22 mouse cellular contexts compared by ENCODE assay signal in the genomic region with DNA sequence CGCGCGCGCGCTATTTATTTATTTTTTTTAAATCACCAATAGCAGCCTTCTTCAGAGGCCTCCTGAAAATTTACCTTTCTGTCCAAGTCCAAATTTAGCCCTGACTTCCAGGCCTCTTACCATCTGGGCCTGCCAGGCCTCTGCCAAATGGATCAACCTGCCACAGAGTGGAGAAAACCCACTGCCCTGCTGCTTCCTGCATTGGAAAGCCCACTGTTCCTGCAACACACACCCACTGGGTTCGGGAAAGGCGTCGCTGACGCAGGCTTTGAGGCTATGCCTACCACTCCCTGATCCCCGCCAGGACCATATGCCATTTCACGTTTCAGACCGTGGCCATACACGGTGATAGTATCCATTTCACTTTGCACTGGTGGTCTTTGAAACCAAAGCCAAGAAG. TPM values are rescaled to one million over a fixed set of nuclear protein-coding genes. Genes with fewer than 3 reads are reported as not detected.
DNase-seq lines count a peak whose midpoint lies in the region; ATAC-seq and TF ChIP-seq lines count a peak whose summit lies in the region.
"Had no signal": no experiment of that assay in that cellular context is flagged by ENCODE, and none has a peak within 500 bp of the region (broad histone marks: within the 10 kb centered on the region; RNA-seq: fewer than 3 reads in every experiment).

No protein-coding gene starts in this region.

- no peaks in the 10 kb centered on the region for H3K9me3 ChIP-seq in hindbrain, embryonic 16.5 days (ENCODE audit: control insufficient read depth, low read length)
- H3K9me3 ChIP-seq in hindbrain, embryonic 11.5 days (ENCODE audit: control insufficient read depth, low read length) = no peaks in the 10 kb centered on the region
- no peaks in the 10 kb centered on the region for H3K9me3 ChIP-seq in liver, embryonic 12.5 days (replicated peaks)
- no peaks in the 10 kb centered on the region for H3K9me3 ChIP-seq in liver, postnatal 0 days (ENCODE audit: low read length)
- H3K9me3 ChIP-seq in forebrain, embryonic 13.5 days (replicated peaks) = no peaks in the 10 kb centered on the region
- H3K9me3 ChIP-seq: embryonic facial prominence, embryonic 15.5 days; forebrain, embryonic 10.5 days; heart, embryonic 15.5 days; hindbrain, embryonic 10.5 days; limb, embryonic 10.5 days; neural tube, embryonic 15.5 days had no signal

- H3K4me3 ChIP-seq in hindbrain, embryonic 16.5 days (ENCODE audit: low read length) = no peak overlapping the region
- no peak overlapping the region for H3K4me3 ChIP-seq in hindbrain, embryonic 11.5 days (ENCODE audit: low read depth, low read length)
- H3K4me3 ChIP-seq in liver, embryonic 12.5 days = no peak overlapping the region
- no peak overlapping the region for H3K4me3 ChIP-seq in liver, postnatal 0 days (ENCODE audit: low read depth, low read length)
- H3K4me3 ChIP-seq in forebrain, embryonic 13.5 days = no peak overlapping the region
- H3K4me3 ChIP-seq: embryonic facial prominence, embryonic 15.5 days; forebrain, embryonic 10.5 days; heart, embryonic 15.5 days; hindbrain, embryonic 10.5 days; limb, embryonic 10.5 days; neural tube, embryonic 15.5 days had no signal

- no peak overlapping the region for H3K4me2 ChIP-seq in hindbrain, embryonic 16.5 days (ENCODE audit: low read length)
- no peak overlapping the region for H3K4me2 ChIP-seq in hindbrain, embryonic 11.5 days (replicated peaks; ENCODE audit: low read depth, low read length)
- no peak overlapping the region for H3K4me2 ChIP-seq in liver, embryonic 12.5 days
- H3K4me2 ChIP-seq in liver, postnatal 0 days (ENCODE audit: low read depth, low read length) = no peak overlapping the region
- no peak overlapping the region for H3K4me2 ChIP-seq in forebrain, embryonic 13.5 days
- H3K4me2 ChIP-seq: embryonic facial prominence, embryonic 15.5 days; heart, embryonic 15.5 days; neural tube, embryonic 15.5 days had no signal

- no peak for DNase-seq in hindbrain, embryonic 11.5 days (ENCODE audit: low spot score)
- DNase-seq in liver, postnatal 0 days = no peak
- DNase-seq in cerebellum, postnatal 10 days = peak; percentile 90 to 94
- DNase-seq in retina, postnatal 1 day = no peak
- DNase-seq: adrenal gland, adult 8-10 months; embryo, embryonic 11 days; gastrocnemius, postnatal 10 days; heart, adult 18-20 months; lung, postnatal 14 days; right cerebral cortex, postnatal 4 days had no signal

- 92% methylated on average over 13 of the region's 13 CpGs for whole genome bisulfite sequencing in hindbrain, embryonic 16.5 days
- WGBS in hindbrain, embryonic 11.5 days = 95% methylated on average over 8 of the region's 13 CpGs
- WGBS in liver, embryonic 12.5 days (ENCODE audit: insufficient replicate concordance) = 92% methylated on average over 13 of the region's 13 CpGs
- WGBS in liver, postnatal 0 days (ENCODE audit: insufficient replicate concordance) = 93% methylated on average over 13 of the region's 13 CpGs
- 91% methylated on average over 13 of the region's 13 CpGs for WGBS in forebrain, embryonic 13.5 days

- ATAC-seq in hindbrain, embryonic 16.5 days = peak; percentile 5; the same call in 1 of the 2 replicates
- ATAC-seq in hindbrain, embryonic 11.5 days (ENCODE audit: low FRiP score) = no peak
- no peak for ATAC-seq in liver, embryonic 12.5 days
- no peak for ATAC-seq in liver, postnatal 0 days
- peak; percentile 79 for ATAC-seq in cerebellum, adult (ENCODE audit: insufficient number of reproducible peaks, low FRiP score, low TSS enrichment)
- no peak for ATAC-seq in forebrain, embryonic 13.5 days
- ATAC-seq: intestine, postnatal 0 days had no signal

- no peaks in the 10 kb centered on the region for H3K27me3 ChIP-seq in hindbrain, embryonic 16.5 days (replicated peaks; ENCODE audit: control insufficient read depth, insufficient read depth, low read length)
- H3K27me3 ChIP-seq in hindbrain, embryonic 11.5 days (ENCODE audit: control insufficient read depth, insufficient read depth, low read length) = no peaks in the 10 kb centered on the region
- H3K27me3 ChIP-seq in liver, embryonic 12.5 days (replicated peaks) = no peaks in the 10 kb centered on the region
- no peaks in the 10 kb centered on the region for H3K27me3 ChIP-seq in liver, postnatal 0 days (ENCODE audit: insufficient read depth, low read length)
- H3K27me3 ChIP-seq in forebrain, embryonic 13.5 days = no peaks in the 10 kb centered on the region
- H3K27me3 ChIP-seq: embryonic facial prominence, embryonic 15.5 days; heart, embryonic 15.5 days; neural tube, embryonic 15.5 days had no signal

- no peaks in the 10 kb centered on the region for H3K36me3 ChIP-seq in hindbrain, embryonic 16.5 days (ENCODE audit: control insufficient read depth, insufficient read depth, low read length)
- no peaks in the 10 kb centered on the region for H3K36me3 ChIP-seq in hindbrain, embryonic 11.5 days (ENCODE audit: control insufficient read depth, insufficient read depth, low read length)
- H3K36me3 ChIP-seq in liver, embryonic 12.5 days = no peaks in the 10 kb centered on the region
- no peaks in the 10 kb centered on the region for H3K36me3 ChIP-seq in liver, postnatal 0 days (replicated peaks; ENCODE audit: insufficient read depth, low read length)
- no peaks in the 10 kb centered on the region for H3K36me3 ChIP-seq in forebrain, embryonic 13.5 days (ENCODE audit: poor library complexity, severe bottlenecking)
- H3K36me3 ChIP-seq: embryonic facial prominence, embryonic 15.5 days; forebrain, embryonic 10.5 days; heart, embryonic 15.5 days; hindbrain, embryonic 10.5 days; limb, embryonic 10.5 days; neural tube, embryonic 15.5 days had no signal

- TF ChIP-seq EP300 in liver, postnatal 0 days (IDR thresholded peaks at IDR 0.05; ENCODE audit: low read depth) = no peak

- no peak for TF ChIP-seq CTCF in liver, postnatal 0 days (IDR thresholded peaks at IDR 0.05; ENCODE audit: low read depth)

- peaks cover 2% of the 10 kb centered on the region; the same call in 1 of the 2 replicates for H3K4me1 ChIP-seq in hindbrain, embryonic 16.5 days (ENCODE audit: control insufficient read depth, insufficient read depth, low read depth, low read length)
- no peaks in the 10 kb centered on the region for H3K4me1 ChIP-seq in hindbrain, embryonic 11.5 days (replicated peaks; ENCODE audit: control insufficient read depth, insufficient read depth, low read length)
- H3K4me1 ChIP-seq in liver, embryonic 12.5 days = peaks cover 97% of the 10 kb centered on the region
- H3K4me1 ChIP-seq in liver, postnatal 0 days (ENCODE audit: insufficient read depth) = peaks cover 71% of the 10 kb centered on the region
- peaks cover 8% of the 10 kb centered on the region for H3K4me1 ChIP-seq in forebrain, embryonic 13.5 days

- H3K27ac ChIP-seq in hindbrain, embryonic 16.5 days (ENCODE audit: low read depth, low read length) = no peak overlapping the region
- no peak overlapping the region for H3K27ac ChIP-seq in hindbrain, embryonic 11.5 days (ENCODE audit: low read depth, low read length)
- H3K27ac ChIP-seq in liver, embryonic 12.5 days = peak overlapping the region; percentile 86; the same call in 1 of the 2 replicates
- H3K27ac ChIP-seq in liver, postnatal 0 days (ENCODE audit: low read depth) = no peak overlapping the region
- no peak overlapping the region for H3K27ac ChIP-seq in forebrain, embryonic 13.5 days
- H3K27ac ChIP-seq: embryonic facial prominence, embryonic 15.5 days; forebrain, embryonic 10.5 days; heart, embryonic 15.5 days; kidney, postnatal 0 days; neural tube, embryonic 15.5 days had no signal

- no peak overlapping the region for H3K9ac ChIP-seq in hindbrain, embryonic 16.5 days (ENCODE audit: low read depth, low read length)
- no peak overlapping the region for H3K9ac ChIP-seq in hindbrain, embryonic 11.5 days (ENCODE audit: low read depth, low read length)
- H3K9ac ChIP-seq in liver, embryonic 12.5 days = 0 out of 2 replicates have a peak overlapping the region, but pooled peaks have one; percentile 49
- no peak overlapping the region for H3K9ac ChIP-seq in liver, postnatal 0 days (replicated peaks)
- H3K9ac ChIP-seq in forebrain, embryonic 13.5 days = no peak overlapping the region
- H3K9ac ChIP-seq: embryonic facial prominence, embryonic 15.5 days; heart, embryonic 15.5 days; neural tube, embryonic 15.5 days had no signal

RNA-seq across cellular contexts. Expression of gene Klf13, which starts 53.4 kb away (rescaled TPM):
- 22.1 and 23.9 TPM in 2 replicates for polyA plus RNA-seq in hindbrain, embryonic 16.5 days (2015; fragmentation: Nextera tagmentation; extraction: Ambion mirVana)
- polyA plus RNA-seq in hindbrain, embryonic 11.5 days (2014; fragmentation: Nextera tagmentation; extraction: Ambion mirVana) = 30.4 and 35.4 TPM in 2 replicates
- 17.7 and 20.8 TPM in 2 replicates for polyA plus RNA-seq in liver, embryonic 12.5 days (2016; fragmentation: Nextera tagmentation; extraction: Ambion mirVana)
- polyA plus RNA-seq in liver, postnatal 0 days (2015; fragmentation: Nextera tagmentation; extraction: Ambion mirVana) = 25.5 and 25.7 TPM in 2 replicates
- polyA plus RNA-seq in forebrain, embryonic 13.5 days (2015; fragmentation: Nextera tagmentation; extraction: Ambion mirVana) = 30.4 and 33.5 TPM in 2 replicates

Comparison
In these comparisons a context has a peak if more than half of its experiments do, and no peak if none do; other contexts are left out.
1. ATAC-seq: peak in hindbrain, embryonic 16.5 days (single experiment) and cerebellum, adult (single experiment); none in hindbrain, embryonic 11.5 days (single experiment), liver, embryonic 12.5 days (single experiment), liver, postnatal 0 days (single experiment) and forebrain, embryonic 13.5 days (single experiment).
2. DNase-seq: peak in cerebellum, postnatal 10 days (2 of 2); none in hindbrain, embryonic 11.5 days (single experiment), liver, postnatal 0 days (single experiment) and retina, postnatal 1 day (single experiment).